Mouse (Mus musculus) MEL-GATA-1-ER (cell line): ENCODE results near the gene Fpr-rs4.
"Not testable (repeated sequence)": the region's sequence is repeated elsewhere in the genome, so short reads cannot be mapped to it uniquely, and the experiment has no call there.

ENCODE experiments used
- DNase-seq: peaks from one replicate; pipeline ENCODE4 v3.0.0-alpha.2; 2012; ENCODE audit warnings: low read depth; ENCODE audit errors: extremely low read depth

The Fpr-rs4 gene

GRCm38 (mm10) chr17:18021433-18021832 is at the start of gene Fpr-rs4:
Gene Fpr-rs4 (plus strand): TSS chr17:18021733.
- no peak for DNase-seq

GRCm38 (mm10) chr17:17973443-17973842 is 48.1 kb upstream of the Fpr-rs4 start:
- peak; percentile 12 for DNase-seq

- DNase-seq, result not testable (repeated sequence)
These were observed 40.3 kb upstream of the Fpr-rs4 start for GRCm38 (mm10) chr17:17981232-17981631.

- no peak for DNase-seq
These were observed 16.8 kb upstream of the Fpr-rs4 start for GRCm38 (mm10) chr17:18004752-18005151.

DNA sequence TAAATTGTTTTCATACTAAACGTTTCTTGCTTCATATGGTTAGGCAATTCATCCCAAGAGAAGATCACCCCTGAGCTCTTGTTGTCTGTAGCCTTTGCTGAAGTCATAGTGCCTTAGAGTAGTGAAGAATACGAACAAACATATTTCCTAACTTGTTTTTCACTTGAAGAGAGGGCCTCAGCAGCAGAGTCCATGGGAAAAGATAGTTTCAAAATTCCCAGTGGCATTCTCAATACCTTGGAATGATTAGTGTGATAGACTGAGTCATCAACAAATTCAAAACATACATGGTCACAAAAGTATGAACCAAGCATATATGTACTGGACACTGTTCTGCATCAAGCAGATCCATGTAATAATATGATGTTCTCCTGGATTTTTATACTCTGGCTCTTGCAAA is 27.6 kb downstream of the Fpr-rs4 start, which contains the start of gene Vmn2r124:
Gene Vmn2r124 (plus strand): TSS at position 301 of the 400 bp plus-strand sequence.
- DNase-seq, result no peak
